Mouse (Mus musculus) adrenal gland, postnatal 36 days (tissue): ENCODE results near the gene Nav2. TPM values are rescaled to one million over a fixed set of nuclear protein-coding genes. Genes with fewer than 3 reads are reported as not detected.
A peak's percentile ranks its signal among the peaks of the same experiment; 100 is the strongest.

Experiments used
- DNase-seq, 2 experiments: peaks; one replicate each; pipeline ENCODE4 v3.0.0; 2021; ENCODE audit warnings: mixed read lengths in 1 of 2
- total RNA-seq, 2 experiments: library from RNA; stranded (reverse); gene quantifications; 2 replicates each; pipeline ENCODE4 v1.2.3; 2021

Gene Nav2
- total RNA-seq, 2 experiments from 2014 or later = 6.4 to 8.7 TPM

GRCm38 (mm10) chr7:49283507-49284361, 375.2 kb downstream of the Nav2 start:
- DNase-seq = peak in 1 of 2 experiments; percentile 47

GRCm38 (mm10) chr7:49288186-49288585, 379.7 kb downstream of the Nav2 start:
- peak in 1 of 2 experiments; percentile 33 for DNase-seq

GRCm38 (mm10) chr7:49290308-49290707, 381.8 kb downstream of the Nav2 start:
- DNase-seq = no peak

- DNase-seq = no peak
Measured at GRCm38 (mm10) chr7:49291208-49291892, 382.8 kb downstream of the Nav2 start.

- DNase-seq = peak in 1 of 2 experiments; percentile 22
Measured at GRCm38 (mm10) chr7:49297148-49297547, 388.6 kb downstream of the Nav2 start.

- peak in 1 of 2 experiments; percentile 29 for DNase-seq
Measured at GRCm38 (mm10) chr7:49298431-49298839, 389.9 kb downstream of the Nav2 start.

- no peak for DNase-seq
Measured at GRCm38 (mm10) chr7:49301487-49301886, 393.0 kb downstream of the Nav2 start.

- DNase-seq = peak; percentile 12 to 14
Measured at GRCm38 (mm10) chr7:49303600-49304411, 395.3 kb downstream of the Nav2 start.

GRCm38 (mm10) chr7:49307717-49308116, 399.2 kb downstream of the Nav2 start:
- no peak for DNase-seq

- no peak for DNase-seq
Measured at GRCm38 (mm10) chr7:49309746-49310145, 401.2 kb downstream of the Nav2 start.

GRCm38 (mm10) chr7:49313945-49314344, 405.4 kb downstream of the Nav2 start:
- DNase-seq = peak; percentile 31 to 32

- no peak for DNase-seq
Measured at GRCm38 (mm10) chr7:49315033-49315432, 406.5 kb downstream of the Nav2 start.

- DNase-seq = no peak
Measured at GRCm38 (mm10) chr7:49316600-49316999, 408.1 kb downstream of the Nav2 start.

- no peak for DNase-seq
Measured at GRCm38 (mm10) chr7:49318183-49318897, 409.8 kb downstream of the Nav2 start.

GRCm38 (mm10) chr7:49318898-49319293, 410.4 kb downstream of the Nav2 start:
- DNase-seq = no peak

GRCm38 (mm10) chr7:49319981-49320380, 411.5 kb downstream of the Nav2 start:
- no peak for DNase-seq

- no peak for DNase-seq
Measured at GRCm38 (mm10) chr7:49321124-49321531, 412.6 kb downstream of the Nav2 start.

GRCm38 (mm10) chr7:49322179-49322578, 413.7 kb downstream of the Nav2 start:
- DNase-seq = no peak

- DNase-seq = no peak
Measured at GRCm38 (mm10) chr7:49324575-49324974, 416.1 kb downstream of the Nav2 start.

- no peak for DNase-seq
Measured at GRCm38 (mm10) chr7:49326136-49326722, 417.7 kb downstream of the Nav2 start.
